Mouse (Mus musculus): ENCODE results near the gene Tgoln1.

- TF ChIP-seq POLR2A (IDR thresholded peaks at IDR 0.05; ENCODE audit: control insufficient read depth, extremely low read depth, insufficient read depth, low read length, poor library complexity) = no peak
- TF ChIP-seq CTCF (IDR thresholded peaks at IDR 0.05; ENCODE audit: borderline replicate concordance, control insufficient read depth, extremely low read depth, insufficient read depth, low read length, poor library complexity) = no peak
These were observed 48.1 kb downstream of the Tgoln1 start for GRCm38 (mm10) chr6:72568736-72569135.

All from thymus, adult 2 months (tissue).